Mouse (Mus musculus) MEL (cell line): Measurements from ENCODE around the gene Slc12a1.

Experiments used
- CTCF ChIP-seq, 3 experiments: IDR thresholded peaks in 2 of 3; conservative IDR thresholded peaks in 1 of 3; 2 replicates each; pipeline ENCODE4 v1.5.1; 2011 to 2012; ENCODE audit warnings: low read length in 3 of 3, low read depth in 2 of 3, mild to moderate bottlenecking in 2 of 3, improper control_type of control experiment in 1 of 3, inconsistent platforms in 1 of 3, mixed read lengths in 1 of 3, moderate library complexity in 1 of 3; ENCODE audit not compliant: control insufficient read depth in 1 of 3, insufficient read depth in 1 of 3, poor library complexity in 1 of 3, severe bottlenecking in 1 of 3
- E2F4 ChIP-seq: IDR thresholded peaks from 2 replicates; pipeline ENCODE4 v1.6.1; 2011; ENCODE audit warnings: low read depth, low read length, improper control_type of control experiment, borderline replicate concordance
- ELF1 ChIP-seq: IDR thresholded peaks from 2 replicates; pipeline ENCODE4 v1.6.1; 2014; ENCODE audit warnings: low read depth, mild to moderate bottlenecking, inconsistent platforms, low read length, improper control_type of control experiment, moderate library complexity
- EP300 ChIP-seq, 2 experiments: IDR thresholded peaks; 2 replicates each; pipeline ENCODE4 v1.6.1; 2011; ENCODE audit warnings: improper control_type of control experiment in 2 of 2, low read length in 2 of 2, low read depth in 1 of 2, mild to moderate bottlenecking in 1 of 2
- GABPA ChIP-seq: IDR thresholded peaks from 2 replicates; pipeline ENCODE4 v1.6.1; 2012; ENCODE audit warnings: low read depth, mild to moderate bottlenecking, inconsistent platforms, low read length, improper control_type of control experiment, moderate library complexity
- HCFC1 ChIP-seq: IDR thresholded peaks from 2 replicates; pipeline ENCODE4 v1.6.1; 2012; ENCODE audit warnings: low read depth, mild to moderate bottlenecking, inconsistent platforms, low read length, improper control_type of control experiment, moderate library complexity
- JUND ChIP-seq: IDR thresholded peaks from 2 replicates; pipeline ENCODE4 v1.6.1; 2011; ENCODE audit warnings: low read depth, mild to moderate bottlenecking, improper control_type of control experiment, low read length
- KAT2A ChIP-seq: conservative IDR thresholded peaks from 2 replicates; pipeline ENCODE4 v1.6.1; 2012; ENCODE audit warnings: low read depth, low read length, improper control_type of control experiment, inconsistent platforms
- POLR2A ChIP-seq, 2 experiments: IDR thresholded peaks; 2 replicates each; pipeline ENCODE4 v1.6.1; 2011 to 2012; ENCODE audit warnings: low read length in 2 of 2, mild to moderate bottlenecking in 2 of 2, control low read depth in 1 of 2, improper control_type of control experiment in 1 of 2, low read depth in 1 of 2, moderate library complexity in 1 of 2; ENCODE audit not compliant: control insufficient read depth in 1 of 2, insufficient read depth in 1 of 2, poor library complexity in 1 of 2
- POLR2AphosphoS5 ChIP-seq: IDR thresholded peaks from 2 replicates; pipeline ENCODE4 v1.6.1; 2012; ENCODE audit warnings: low read depth, borderline replicate concordance, mild to moderate bottlenecking, inconsistent platforms, low read length, moderate library complexity, mixed read lengths
- RCOR1 ChIP-seq: IDR thresholded peaks from 2 replicates; pipeline ENCODE4 v1.6.1; 2012; ENCODE audit warnings: low read depth, mild to moderate bottlenecking, inconsistent platforms, low read length, improper control_type of control experiment
- TCF12 ChIP-seq: IDR thresholded peaks from 2 replicates; pipeline ENCODE4 v1.6.1; 2014; ENCODE audit warnings: low read depth, mild to moderate bottlenecking, inconsistent platforms, low read length, improper control_type of control experiment, moderate library complexity
- USF2 ChIP-seq, 2 experiments: IDR thresholded peaks; 2 replicates each; pipeline ENCODE4 v1.6.1; 2011 to 2012; ENCODE audit warnings: improper control_type of control experiment in 2 of 2, low read length in 2 of 2, borderline replicate concordance in 1 of 2, inconsistent platforms in 1 of 2, low read depth in 1 of 2, mild to moderate bottlenecking in 1 of 2; ENCODE audit not compliant: insufficient read depth in 1 of 2
- ZNF384 ChIP-seq: IDR thresholded peaks from 2 replicates; pipeline ENCODE4 v1.6.1; 2012; ENCODE audit warnings: low read depth, mild to moderate bottlenecking, inconsistent platforms, low read length, improper control_type of control experiment

DNA sequence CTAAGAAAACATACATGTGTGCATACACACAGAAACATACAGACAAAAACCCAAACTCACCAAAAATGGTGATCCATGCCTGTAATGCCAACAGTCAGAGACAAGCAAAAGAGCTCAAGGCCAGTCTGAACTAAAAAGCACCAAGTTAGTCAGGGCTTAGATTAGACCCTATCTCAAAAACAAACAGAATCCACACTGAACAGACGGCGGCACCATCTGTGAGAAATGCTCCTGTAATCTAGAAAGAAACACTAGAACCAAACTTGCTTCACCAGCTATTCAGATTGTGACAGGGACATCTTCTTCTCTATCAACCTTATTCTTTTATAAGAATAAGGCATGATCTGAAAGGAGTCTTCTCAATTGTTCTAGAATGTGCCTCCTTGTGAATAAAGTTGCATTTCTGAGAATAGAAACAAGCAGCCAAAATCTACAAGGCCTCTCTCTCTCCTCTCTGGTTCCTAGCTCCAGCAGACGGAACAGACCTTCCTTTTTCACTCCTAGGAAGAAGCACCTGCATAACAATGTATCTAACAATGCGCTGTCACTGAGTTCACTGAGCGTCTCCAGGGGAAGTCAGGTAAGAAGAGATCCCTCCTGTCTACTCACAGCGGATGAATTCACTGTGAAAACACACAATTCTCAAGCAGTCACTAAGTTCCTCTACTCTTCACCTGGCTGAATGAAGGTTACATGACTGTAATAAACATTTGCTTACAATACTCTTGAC lies 32.8 kb upstream of the Slc12a1 start:
- TF ChIP-seq CTCF (IDR thresholded peaks at IDR 0.05 in 2 of 3, conservative IDR thresholded peaks at IDR 0.05 in 1 of 3; ENCODE audit: control insufficient read depth in 1 of 3, insufficient read depth in 1 of 3, low read depth in 2 of 3, low read length in 3 of 3, poor library complexity in 1 of 3, severe bottlenecking in 1 of 3) = no peak
- no peak for TF ChIP-seq USF2 (IDR thresholded peaks at IDR 0.05; ENCODE audit: borderline replicate concordance in 1 of 2, insufficient read depth in 1 of 2, low read depth in 1 of 2, low read length in 2 of 2)
- TF ChIP-seq TCF12 = no peak
- no peak for TF ChIP-seq GABPA
- no peak for TF ChIP-seq JUND
- TF ChIP-seq ZNF384 = no peak
- no peak for TF ChIP-seq POLR2A (IDR thresholded peaks at IDR 0.05; ENCODE audit: control insufficient read depth in 1 of 2, insufficient read depth in 1 of 2, low read depth in 1 of 2, low read length in 2 of 2, poor library complexity in 1 of 2)
- no peak for TF ChIP-seq EP300 (IDR thresholded peaks at IDR 0.05; ENCODE audit: low read depth in 1 of 2, low read length in 2 of 2)
- TF ChIP-seq KAT2A = no peak
- TF ChIP-seq RCOR1 = no peak
- no peak for TF ChIP-seq HCFC1
- TF ChIP-seq ELF1 = no peak
- no peak for TF ChIP-seq E2F4
- TF ChIP-seq POLR2AphosphoS5 = no peak
